ENCODE assay signal across 27 mouse cellular contexts in the genomic region with DNA sequence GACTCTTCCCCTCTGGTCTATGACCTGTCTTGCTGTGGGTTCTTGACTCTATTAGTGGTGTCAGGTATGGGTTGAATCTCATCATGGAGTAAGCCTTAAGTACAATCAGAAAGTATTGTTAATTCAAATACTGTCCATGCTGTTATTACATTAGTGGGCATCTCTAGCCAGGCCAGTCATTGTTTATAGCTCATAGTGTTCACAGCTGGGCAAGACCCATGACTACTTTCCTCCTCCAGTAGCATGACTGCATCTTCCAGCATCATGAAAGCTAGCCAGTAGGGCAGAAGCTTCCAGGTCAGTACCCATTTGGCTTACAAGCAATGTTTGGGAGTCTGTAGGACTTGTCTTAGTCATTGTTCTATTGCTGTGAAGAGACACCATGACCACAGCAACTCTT.
"Had no signal": no experiment of that assay in that cellular context is flagged by ENCODE, and none has a peak within 500 bp of the region (broad histone marks: within the 10 kb centered on the region; RNA-seq: fewer than 3 reads in every experiment).

No protein-coding gene starts in this region.

- DNase-seq: cerebellum, adult 2 months; cerebellum, adult 8-10 months; cerebellum, adult 9-10 months; cerebellum, adult 9-11 months; cerebellum, postnatal 10 days; cerebellum, postnatal 14 days; cerebellum, postnatal 25 days; cerebellum, postnatal 36 days; embryo, embryonic 11 days; forebrain, postnatal 0 days; gastrocnemius, adult 2 months; gastrocnemius, postnatal 10 days; gastrocnemius, postnatal 14 days; gastrocnemius, postnatal 25 days; gastrocnemius, postnatal 36 days; heart, adult 2 months had no signal

- H3K4me3 ChIP-seq: embryonic facial prominence, embryonic 10.5 days; embryonic facial prominence, embryonic 12.5 days; embryonic facial prominence, embryonic 13.5 days; embryonic facial prominence, embryonic 15.5 days; erythroblast, embryonic 14.5 days; forebrain, embryonic 10.5 days; forebrain, embryonic 12.5 days; forebrain, embryonic 13.5 days; forebrain, embryonic 15.5 days; gastrocnemius, adult 2 months; heart, adult 2 months had no signal

- H3K9ac ChIP-seq: embryonic facial prominence, embryonic 12.5 days; embryonic facial prominence, embryonic 13.5 days; embryonic facial prominence, embryonic 15.5 days; forebrain, embryonic 12.5 days; forebrain, embryonic 13.5 days; forebrain, embryonic 15.5 days; forebrain, postnatal 0 days had no signal

- H3K27ac ChIP-seq: embryonic facial prominence, embryonic 10.5 days; embryonic facial prominence, embryonic 12.5 days; embryonic facial prominence, embryonic 13.5 days; embryonic facial prominence, embryonic 15.5 days; forebrain, embryonic 10.5 days; forebrain, embryonic 12.5 days; forebrain, embryonic 13.5 days; forebrain, embryonic 15.5 days; gastrocnemius, adult 2 months; heart, adult 2 months had no signal

- H3K27me3 ChIP-seq: embryonic facial prominence, embryonic 12.5 days; embryonic facial prominence, embryonic 13.5 days; embryonic facial prominence, embryonic 15.5 days; forebrain, embryonic 12.5 days; forebrain, embryonic 13.5 days; forebrain, embryonic 15.5 days had no signal

- H3K9me3 ChIP-seq: embryonic facial prominence, embryonic 10.5 days; embryonic facial prominence, embryonic 12.5 days; embryonic facial prominence, embryonic 13.5 days; embryonic facial prominence, embryonic 15.5 days; forebrain, embryonic 10.5 days; forebrain, embryonic 12.5 days; forebrain, embryonic 13.5 days; forebrain, embryonic 15.5 days had no signal

- ATAC-seq: forebrain, embryonic 13.5 days; forebrain, embryonic 14.5 days; forebrain, embryonic 15.5 days; forebrain, embryonic 16.5 days; forebrain, postnatal 0 days had no signal

- H3K36me3 ChIP-seq: embryonic facial prominence, embryonic 10.5 days; embryonic facial prominence, embryonic 12.5 days; embryonic facial prominence, embryonic 13.5 days; embryonic facial prominence, embryonic 15.5 days; forebrain, embryonic 10.5 days; forebrain, embryonic 12.5 days; forebrain, embryonic 15.5 days had no signal

- H3K4me2 ChIP-seq: embryonic facial prominence, embryonic 12.5 days; embryonic facial prominence, embryonic 13.5 days; embryonic facial prominence, embryonic 15.5 days; forebrain, embryonic 12.5 days; forebrain, embryonic 13.5 days; forebrain, embryonic 15.5 days had no signal

- H3K4me1 ChIP-seq: embryonic facial prominence, embryonic 10.5 days; embryonic facial prominence, embryonic 12.5 days; embryonic facial prominence, embryonic 13.5 days; embryonic facial prominence, embryonic 15.5 days; forebrain, embryonic 10.5 days; forebrain, embryonic 12.5 days; forebrain, embryonic 13.5 days; forebrain, embryonic 15.5 days had no signal
